Mouse (Mus musculus): ENCODE results near the gene Gjd3. TPM values are rescaled to one million over a fixed set of nuclear protein-coding genes. Genes with fewer than 3 reads are reported as not detected.

Gene Gjd3
- total RNA-seq, 2 experiments from 2014 or later: 0.52 to 1.2 TPM

- no peak for DNase-seq (ENCODE audit: low spot score in 2 of 2)
Measured at GRCm38 (mm10) chr11:98981289-98981996, 1.4 kb downstream of the Gjd3 start.

GRCm38 (mm10) chr11:98979356-98979755 lies 3.5 kb downstream of the Gjd3 start:
- no peak for DNase-seq (ENCODE audit: low spot score in 2 of 2)

- no peak for DNase-seq (ENCODE audit: low spot score in 2 of 2)
Measured at GRCm38 (mm10) chr11:98978526-98979148, 4.2 kb downstream of the Gjd3 start.

- peak in 1 of 2 experiments; percentile 88 for DNase-seq (ENCODE audit: low spot score in 2 of 2)
Measured at GRCm38 (mm10) chr11:98974871-98975719, 7.7 kb downstream of the Gjd3 start.

- no peak for DNase-seq (ENCODE audit: low spot score in 2 of 2)
Measured at GRCm38 (mm10) chr11:98974213-98974612, 8.6 kb downstream of the Gjd3 start.

- DNase-seq (ENCODE audit: low spot score in 2 of 2): no peak
Measured at GRCm38 (mm10) chr11:98973584-98973983, 9.2 kb downstream of the Gjd3 start.

GRCm38 (mm10) chr11:98972801-98973360 lies 9.9 kb downstream of the Gjd3 start:
- no peak for DNase-seq (ENCODE audit: low spot score in 2 of 2)

- DNase-seq (ENCODE audit: low spot score in 2 of 2): peak in 1 of 2 experiments; percentile 85
Measured at GRCm38 (mm10) chr11:98972215-98972614, 10.6 kb downstream of the Gjd3 start.

- peak in 1 of 2 experiments; percentile 46 for DNase-seq (ENCODE audit: low spot score in 2 of 2)
Measured at GRCm38 (mm10) chr11:98971316-98972031, 11.3 kb downstream of the Gjd3 start.

- DNase-seq (ENCODE audit: low spot score in 2 of 2): peak in 1 of 2 experiments; percentile 9
Measured at GRCm38 (mm10) chr11:98970191-98970925, 12.5 kb downstream of the Gjd3 start.

GRCm38 (mm10) chr11:98969496-98969927 lies 13.3 kb downstream of the Gjd3 start:
- DNase-seq (ENCODE audit: low spot score in 2 of 2): peak; percentile 79 to 87

- DNase-seq (ENCODE audit: low spot score in 2 of 2): no peak
Measured at GRCm38 (mm10) chr11:98968716-98969495, 13.9 kb downstream of the Gjd3 start.

GRCm38 (mm10) chr11:98968079-98968478 lies 14.7 kb downstream of the Gjd3 start:
- DNase-seq (ENCODE audit: low spot score in 2 of 2): no peak

GRCm38 (mm10) chr11:98966499-98967141 lies 16.2 kb downstream of the Gjd3 start:
- DNase-seq (ENCODE audit: low spot score in 2 of 2): peak in 1 of 2 experiments; percentile 79

- DNase-seq (ENCODE audit: low spot score in 2 of 2): no peak
Measured at GRCm38 (mm10) chr11:98965416-98966077, 17.3 kb downstream of the Gjd3 start.

- no peak for DNase-seq (ENCODE audit: low spot score in 2 of 2)
Measured at GRCm38 (mm10) chr11:98964616-98965415, 18.0 kb downstream of the Gjd3 start.

GRCm38 (mm10) chr11:98964201-98964615 lies 18.6 kb downstream of the Gjd3 start:
- no peak for DNase-seq (ENCODE audit: low spot score in 2 of 2)

All from layer of hippocampus, adult 18-20 months (tissue).